Mouse (Mus musculus) CD4-positive, CD25-positive, alpha-beta regulatory T cell, adult 4 months (primary cell): ENCODE measurements at regions not wholly inside any gene's neighbourhood (a gene's known extent, or its start where the extent isn't known, plus 50 kb on each side); places are given as distances from the start of the nearest gene placed in this dataset.

Experiments
- ATAC-seq: one replicate; pipeline ENCODE4 v1.8.0; 2017

DNA sequence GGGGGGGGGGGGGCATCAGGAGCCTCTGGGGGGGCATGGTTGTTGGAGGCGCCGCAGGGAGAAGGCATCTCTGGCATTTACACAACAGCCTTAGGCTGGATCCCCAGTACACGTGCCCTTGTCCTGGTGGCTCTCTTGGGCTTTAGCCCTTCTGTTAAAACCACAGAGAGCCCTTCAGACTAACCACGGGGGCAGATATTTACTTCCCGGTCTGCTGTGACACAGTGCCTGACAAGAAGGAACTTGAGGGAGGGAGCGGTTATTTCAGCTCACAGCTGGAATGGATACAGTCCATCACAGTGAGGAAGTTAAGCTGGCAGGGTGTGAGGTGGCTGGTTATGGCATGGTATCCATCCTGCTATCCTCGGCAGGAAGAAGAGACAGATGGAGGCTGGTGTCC, 71.0 kb upstream of the Gm11733 start:
- ATAC-seq = no peak

DNA sequence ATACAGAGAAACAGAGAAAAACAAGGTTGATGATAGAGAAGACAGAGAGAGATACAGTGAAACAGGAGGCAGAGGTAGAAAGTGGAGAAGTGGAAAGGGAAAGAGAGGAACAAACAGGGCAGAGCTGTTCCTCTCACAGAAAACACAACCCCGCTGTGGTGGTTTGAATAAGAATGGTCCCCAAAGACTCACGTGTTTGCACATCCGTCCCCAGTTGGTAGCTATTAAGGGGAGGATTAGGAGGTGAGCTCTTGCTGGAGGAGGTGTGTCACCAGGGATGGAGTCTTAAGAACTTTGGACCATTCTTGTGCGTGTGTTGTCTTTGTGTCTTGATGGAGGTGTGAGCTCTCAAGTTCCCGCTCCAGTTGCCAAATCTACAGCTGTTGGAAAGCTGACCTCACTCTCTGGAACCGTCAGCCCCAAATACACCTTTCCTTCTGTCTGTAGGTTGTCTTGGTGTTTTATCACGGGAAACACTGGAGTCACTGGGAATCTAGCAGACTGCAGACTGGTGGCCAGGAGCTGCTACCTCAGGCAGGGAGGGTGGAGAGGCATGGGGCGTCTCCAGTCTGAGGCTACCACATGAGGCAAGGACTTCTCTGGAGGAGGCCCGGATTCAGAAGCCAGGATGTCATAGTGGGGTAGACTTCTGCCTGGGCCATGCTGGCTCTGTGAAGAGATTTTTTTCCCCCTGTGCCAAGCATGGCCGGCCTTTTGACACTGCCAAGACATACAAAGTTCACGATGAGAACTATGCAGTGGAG, 70.0 kb upstream of the Gm11733 start:
- ATAC-seq = no peak

DNA sequence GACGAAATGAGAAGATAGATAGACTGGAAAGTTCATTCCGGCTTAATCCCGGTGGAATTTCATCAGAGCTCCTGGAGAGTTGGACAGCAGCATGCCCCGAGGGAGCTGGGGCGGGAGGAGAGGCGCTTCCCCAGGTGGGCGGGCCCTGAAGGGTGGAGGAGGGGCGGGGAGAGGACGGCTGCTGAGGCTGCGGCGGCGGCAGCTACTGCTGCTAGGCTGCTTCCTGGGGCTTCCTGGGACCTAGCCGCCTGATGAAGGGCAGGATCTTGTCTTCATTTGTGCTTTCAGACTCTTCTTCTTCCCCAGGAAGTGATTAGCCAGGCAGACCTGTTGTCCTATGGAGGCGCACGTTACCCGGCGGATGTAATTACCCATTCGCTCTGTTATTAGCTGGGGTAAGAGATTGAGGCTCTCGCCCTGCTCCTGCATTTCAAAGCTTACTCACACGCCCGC, 69.3 kb upstream of the Gm11733 start:
- ATAC-seq = peak; percentile 39

DNA sequence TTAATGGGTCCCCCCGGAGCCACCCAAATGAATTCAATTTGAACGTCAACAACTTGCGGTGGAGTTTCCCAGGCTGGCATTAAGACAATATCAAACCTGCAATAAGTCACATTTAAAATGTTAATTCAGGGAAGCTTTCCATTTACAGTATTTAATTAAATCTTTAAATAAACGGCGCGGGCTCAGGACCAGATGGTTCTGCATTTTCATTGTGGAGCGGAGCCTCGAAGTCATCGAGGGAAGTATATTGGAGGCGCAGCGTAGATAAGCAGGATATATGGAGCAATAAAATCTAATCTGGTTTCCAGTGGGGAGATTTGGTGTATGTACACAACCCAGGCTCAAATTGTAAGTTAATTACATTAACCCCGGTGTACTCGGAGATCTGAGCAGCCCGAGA, 68.7 kb upstream of the Gm11733 start:
- no peak for ATAC-seq

DNA sequence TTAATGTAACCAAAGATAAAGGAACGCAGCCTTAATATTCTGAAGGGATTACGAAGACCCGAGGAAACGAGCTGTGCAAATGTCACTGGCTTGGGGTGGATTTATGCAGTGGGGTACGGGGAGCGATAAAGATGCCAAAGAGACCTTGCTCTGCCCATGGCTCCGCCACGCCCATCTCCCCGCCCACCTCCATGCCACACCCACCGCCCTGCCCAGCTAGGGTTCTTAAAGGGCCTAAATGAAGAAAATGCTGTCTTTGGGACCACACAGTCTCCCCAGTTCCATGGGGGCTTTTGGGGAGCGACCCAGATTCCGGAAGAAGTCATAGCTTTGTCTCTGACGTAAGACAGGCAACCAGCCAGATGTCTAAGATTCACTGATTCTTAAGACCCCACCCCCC, 68.2 kb upstream of the Gm11733 start:
- no peak for ATAC-seq

DNA sequence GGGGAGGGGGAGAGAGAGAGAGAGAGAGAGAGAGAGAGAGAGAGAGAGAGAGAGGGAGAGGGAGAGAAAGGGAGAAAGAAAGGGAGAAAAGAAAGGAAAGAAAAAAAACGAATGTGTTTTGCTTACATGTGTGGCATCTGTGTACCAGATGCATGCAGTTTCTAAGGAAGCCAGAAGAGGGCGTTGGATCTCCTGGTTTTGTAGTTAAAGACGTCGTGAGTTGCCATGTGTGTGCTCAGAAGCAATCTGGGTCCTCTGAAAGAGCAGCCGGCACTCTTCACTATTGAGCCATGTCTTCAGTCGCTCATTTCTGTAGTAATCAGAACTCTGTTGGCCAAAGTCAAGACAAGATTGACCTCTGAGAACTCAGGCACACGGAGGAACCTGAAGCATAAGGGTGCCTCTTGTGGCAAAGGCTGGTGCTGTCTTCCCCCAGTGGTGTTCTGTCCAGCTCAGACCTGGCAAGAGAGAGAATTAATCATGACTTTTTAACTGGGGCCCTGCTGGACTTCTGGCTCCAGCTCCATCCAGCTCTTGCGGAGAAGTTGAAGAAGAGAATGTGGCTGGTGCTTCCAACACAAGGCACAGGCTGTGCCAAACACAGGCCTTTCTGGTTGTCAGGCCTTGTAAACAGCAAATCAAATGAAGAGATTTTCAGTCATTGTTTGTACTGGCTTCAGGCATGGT, 67.0 kb upstream of the Gm11733 start:
- no peak for ATAC-seq

DNA sequence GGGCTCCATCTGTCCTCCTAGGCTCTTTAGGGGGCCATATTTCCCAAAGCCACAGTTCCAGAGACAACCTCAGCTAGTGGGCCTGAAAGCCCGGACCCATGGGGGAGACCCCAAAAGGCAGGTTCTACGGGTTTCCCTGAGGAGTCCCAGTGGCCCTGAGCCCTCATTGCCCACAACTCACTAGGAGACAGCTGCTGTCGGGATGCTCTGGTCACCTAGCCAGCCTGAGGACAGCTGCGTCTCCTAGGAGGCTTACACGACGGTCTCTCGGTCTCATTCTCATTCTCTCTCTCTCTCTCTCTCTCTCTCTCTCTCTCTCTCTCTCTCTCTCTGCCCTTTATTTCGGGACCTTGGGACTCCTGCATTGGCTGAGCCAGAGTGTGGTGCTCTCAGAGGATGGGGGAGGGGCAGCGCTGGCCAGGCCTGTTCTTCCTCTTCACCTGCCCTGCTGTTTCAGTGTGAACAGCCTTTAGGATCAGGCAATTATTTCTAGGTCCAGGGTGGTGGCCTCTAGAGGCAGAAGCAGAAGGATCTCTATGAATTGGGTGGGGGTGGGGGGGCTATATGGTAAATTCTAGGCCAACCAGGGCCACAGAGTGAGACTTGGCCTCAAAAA, 66.1 kb upstream of the Gm11733 start:
- ATAC-seq = no peak

DNA sequence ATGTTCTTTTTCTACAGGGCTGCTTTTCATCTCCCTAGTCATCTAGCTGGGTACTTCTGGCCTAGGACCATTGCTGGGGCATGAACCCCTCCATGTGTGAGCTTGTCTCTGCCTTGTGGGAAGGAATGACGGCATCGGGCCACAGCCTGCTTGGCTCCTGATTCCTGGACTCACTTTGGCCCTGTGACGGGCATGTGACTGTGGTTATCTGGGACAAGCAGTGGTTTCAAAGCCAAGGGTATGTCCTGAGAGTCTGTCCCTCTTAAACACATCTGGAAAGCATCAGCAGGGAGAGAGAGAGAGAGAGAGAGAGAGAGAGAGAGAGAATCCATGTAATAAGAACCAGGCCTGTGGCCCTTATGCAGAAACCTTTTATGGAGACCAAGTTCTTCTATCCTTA, 65.2 kb upstream of the Gm11733 start:
- no peak for ATAC-seq

DNA sequence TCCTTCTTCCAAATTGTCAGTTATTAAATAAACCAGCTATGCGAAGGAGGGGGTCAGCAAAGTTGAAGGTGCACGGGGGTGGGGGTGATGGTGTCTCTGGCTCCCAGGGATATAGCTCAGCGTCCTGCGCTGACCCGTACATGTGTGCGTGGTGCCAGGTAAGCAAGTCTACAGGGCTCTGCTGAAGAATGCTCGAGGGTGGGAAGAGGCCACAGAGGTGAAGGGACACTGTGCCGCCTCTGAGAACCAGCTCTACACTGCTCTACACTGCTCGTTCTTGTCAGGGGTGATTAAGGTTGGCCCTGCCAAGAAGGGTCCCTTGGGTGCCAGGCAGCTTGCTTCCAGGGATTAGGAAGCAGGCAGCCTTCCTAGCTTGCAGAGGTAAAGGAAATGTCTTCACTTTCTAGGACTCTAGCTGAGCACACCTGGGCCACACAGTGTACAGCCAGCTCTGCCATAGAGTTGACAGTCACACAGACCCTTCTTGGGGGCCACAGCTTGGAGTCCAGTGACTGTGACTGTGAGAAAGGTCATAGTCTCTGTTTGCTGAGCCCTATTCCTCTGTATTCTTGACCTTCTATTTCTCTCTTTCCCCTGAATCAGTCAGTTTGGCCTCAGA, 64.7 kb upstream of the Gm11733 start:
- ATAC-seq = no peak

DNA sequence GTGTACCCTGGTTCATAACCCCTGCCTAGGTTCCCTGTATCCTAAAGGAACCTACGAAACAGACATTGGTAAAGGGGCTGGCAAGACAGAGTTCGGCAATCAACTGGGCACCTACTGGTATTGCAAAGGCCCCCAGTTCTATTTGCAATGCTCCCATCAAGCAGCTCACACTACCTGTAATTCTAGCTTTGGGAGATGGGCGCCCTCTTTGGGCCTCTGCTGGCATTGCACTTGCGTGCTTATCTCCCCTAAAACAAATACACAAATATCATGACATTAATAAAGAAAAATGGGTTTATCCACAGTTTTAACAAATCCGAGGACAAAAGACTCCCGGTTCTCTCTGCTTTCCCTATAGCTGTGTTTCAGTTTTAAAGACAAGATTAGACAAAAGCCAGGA, 61.5 kb upstream of the Gm11733 start:
- no peak for ATAC-seq

DNA sequence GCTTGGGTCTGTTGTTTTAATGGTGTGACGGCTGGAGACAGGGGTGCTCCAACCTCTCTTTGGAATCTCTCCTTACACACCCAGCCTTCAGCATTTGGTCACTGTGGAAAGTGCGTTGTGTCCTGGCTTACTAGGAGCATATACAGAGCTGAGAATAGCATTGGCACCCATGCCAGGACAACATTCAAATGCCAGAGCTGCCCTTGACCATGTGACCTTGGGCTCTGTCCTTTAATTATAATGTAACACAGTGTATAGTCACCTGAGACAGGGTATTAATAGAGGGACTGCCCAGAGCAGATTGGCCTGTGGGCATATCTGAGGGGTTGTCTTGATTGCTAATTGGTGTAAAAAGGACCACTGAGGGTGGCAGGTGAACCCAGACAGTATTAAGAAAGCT, 60.7 kb upstream of the Gm11733 start:
- ATAC-seq = no peak

DNA sequence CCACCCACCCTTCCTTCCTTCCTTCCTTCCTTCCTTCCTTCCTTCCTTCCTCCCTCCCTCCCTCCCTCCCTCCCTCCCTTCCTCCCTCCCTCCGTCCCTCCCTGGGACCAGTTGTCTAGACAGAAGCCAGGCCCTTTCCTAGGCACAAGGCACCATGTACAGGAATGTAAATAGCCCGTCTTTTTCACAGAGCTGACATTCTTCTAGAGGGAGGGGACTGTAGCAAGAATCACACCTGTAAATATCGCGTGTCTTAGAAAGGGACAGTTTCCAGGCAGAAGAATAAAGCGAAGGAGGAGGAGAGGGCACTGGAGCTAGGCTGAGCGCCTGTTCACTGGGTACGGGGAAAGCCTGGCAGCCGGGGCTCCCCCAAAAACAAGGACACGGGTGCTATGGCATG, 58.7 kb upstream of the Gm11733 start:
- ATAC-seq = no peak

DNA sequence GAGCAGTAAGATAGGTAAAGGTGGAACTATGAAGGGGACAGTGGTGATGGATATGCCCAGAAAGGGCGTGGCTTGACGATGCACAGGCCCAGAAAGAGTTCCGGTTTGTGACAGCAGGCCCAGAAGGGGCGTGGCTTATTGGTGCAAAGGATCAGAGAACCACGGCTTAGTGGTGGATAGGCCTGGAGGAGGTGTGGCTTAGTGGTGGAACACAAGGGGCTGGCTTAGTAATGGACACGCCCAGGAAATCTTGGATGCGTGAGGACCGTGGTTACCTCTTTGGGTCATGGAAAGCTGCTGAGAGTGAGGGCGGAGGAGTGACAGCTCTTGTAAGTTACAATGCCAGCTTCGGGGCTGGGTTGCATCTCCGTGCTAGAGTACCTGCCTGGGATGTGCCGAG, 58.2 kb upstream of the Gm11733 start:
- no peak for ATAC-seq

DNA sequence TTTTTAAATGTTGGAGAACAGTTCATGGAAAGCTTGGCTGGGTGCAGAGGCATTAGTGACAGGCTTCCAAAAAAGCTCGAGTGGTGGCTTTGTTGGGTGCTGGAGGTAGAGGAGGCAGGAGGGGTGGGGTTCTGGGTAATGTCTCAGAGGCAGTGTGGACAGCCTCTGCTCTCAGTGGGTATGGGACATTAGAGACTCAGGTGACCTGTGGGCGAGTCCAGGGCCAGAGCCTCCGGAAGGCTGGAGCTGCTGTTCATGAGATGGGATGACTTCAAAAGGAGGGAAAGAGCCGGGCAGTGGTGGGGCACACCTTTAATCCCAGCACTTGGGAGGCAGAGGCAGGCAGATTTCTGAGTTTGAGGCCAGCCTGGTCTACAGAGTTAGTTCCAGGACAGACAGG, 57.5 kb upstream of the Gm11733 start:
- ATAC-seq = no peak

DNA sequence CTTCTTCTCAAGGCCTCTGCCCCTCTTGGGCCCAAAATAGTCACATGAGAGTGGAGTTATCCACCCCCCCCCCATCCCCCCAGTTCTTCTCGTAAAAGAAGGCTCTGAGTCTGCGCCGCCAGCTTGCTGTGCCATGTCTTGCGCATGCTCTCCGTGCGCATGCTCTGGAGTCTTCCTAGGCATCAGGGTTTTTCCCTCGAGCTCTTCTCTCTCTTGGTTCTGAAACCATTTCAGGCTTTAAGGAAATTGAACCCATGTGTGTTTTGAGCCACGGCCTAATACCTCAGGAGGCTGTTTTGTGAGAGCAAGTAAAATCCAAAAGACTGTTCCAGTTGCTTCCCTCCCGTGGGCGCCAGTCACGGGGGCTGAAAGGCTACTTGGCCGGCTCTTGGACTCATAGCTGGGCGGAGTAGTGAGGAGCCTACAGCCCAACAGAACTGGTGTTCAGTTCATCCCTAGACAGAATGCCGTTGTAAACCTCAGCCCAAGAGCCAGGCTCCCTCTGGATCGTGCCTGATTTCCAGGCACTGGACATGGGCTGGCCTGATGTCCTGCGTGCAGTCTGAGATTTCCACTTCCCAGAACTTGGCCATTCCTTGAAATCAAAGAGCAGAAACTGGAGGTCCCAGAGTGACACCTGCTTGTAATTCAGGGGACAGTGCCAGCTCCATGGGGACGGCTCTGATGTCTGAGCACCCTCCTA, 56.2 kb upstream of the Gm11733 start:
- no peak for ATAC-seq

DNA sequence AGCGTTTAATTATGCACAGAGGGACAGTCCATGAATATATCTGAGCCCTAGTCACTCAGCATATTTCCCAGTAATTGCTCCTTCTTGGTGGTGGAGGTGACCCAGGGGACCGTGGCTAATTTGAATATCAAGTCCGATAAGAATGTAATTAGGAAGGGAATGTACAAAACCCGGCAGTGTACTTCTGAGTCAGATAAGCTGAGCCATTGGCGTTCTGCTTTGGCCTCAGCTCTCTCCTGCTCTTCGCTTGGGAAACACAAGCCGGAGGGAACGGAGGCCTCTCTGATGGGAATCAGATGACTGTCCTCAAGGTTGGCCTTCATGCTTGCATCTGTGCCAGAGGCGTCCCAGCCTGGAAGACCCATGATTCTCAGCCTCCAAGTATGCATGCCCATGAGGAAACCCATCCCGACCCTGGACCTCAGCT, 54.8 kb upstream of the Gm11733 start:
- no peak for ATAC-seq

DNA sequence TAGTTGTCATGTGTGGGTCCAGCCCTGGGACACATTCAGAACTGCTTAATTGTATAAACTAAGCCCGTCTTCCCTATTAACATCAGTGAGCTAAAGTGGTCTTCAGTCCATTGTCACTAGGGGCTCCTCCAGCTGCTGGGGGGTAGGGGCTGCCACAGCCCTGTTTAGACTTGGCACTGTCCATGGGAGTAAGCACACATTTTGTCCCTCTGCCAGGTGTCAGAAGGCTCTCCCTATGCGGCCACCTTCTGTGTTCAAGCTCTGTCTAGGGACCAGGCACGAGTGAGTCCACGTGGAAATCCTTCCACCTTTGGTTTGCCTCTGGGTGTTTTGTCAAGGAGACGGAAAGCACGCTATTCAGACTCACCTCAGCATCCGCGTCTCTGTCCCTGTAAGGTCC, 54.3 kb upstream of the Gm11733 start:
- no peak for ATAC-seq

DNA sequence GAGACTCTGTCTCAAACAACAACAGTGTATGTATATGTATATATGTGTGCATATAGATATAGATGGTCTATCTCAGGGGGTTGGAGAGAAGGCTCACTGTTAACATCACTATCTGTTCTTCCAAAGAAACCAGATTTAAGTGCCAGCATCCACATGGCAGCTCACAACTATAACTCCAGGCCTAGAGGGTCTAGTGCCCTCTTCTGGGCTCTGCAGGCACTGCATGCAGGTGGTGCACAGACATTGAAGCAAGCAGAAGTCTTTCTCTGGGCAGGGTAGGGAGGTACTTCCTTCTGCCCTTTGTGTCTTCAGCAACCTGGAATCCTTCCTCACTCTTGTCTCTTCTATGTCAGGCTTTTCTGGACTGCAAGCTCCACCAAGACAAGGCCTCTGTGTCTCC, 50.1 kb upstream of the Gm11733 start:
- no peak for ATAC-seq
